ENCODE assay signal across 24 mouse cellular contexts in the genomic region with DNA sequence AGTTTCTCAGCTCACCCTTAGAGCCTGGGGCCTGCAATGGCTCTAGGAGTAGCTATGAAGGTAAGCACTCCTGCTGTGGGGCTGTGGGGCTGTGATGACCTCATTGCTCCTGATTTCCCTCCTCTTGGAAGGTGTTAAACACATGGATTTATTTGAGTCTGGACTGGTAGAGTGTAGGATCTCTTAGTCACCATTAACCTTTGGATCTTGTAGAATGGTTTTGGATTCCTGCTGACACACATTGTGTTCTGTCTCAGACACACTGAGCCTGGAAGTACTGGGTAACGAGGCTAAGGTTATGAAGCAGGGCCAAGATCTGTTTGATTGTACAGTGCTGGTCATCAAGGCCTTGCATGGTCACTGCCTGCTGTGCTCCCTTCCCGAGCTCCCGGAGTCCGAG. TPM values are rescaled to one million over a fixed set of nuclear protein-coding genes. Genes with fewer than 3 reads are reported as not detected.
"Had no signal": no experiment of that assay in that cellular context is flagged by ENCODE, and none has a peak within 500 bp of the region (broad histone marks: within the 10 kb centered on the region; RNA-seq: fewer than 3 reads in every experiment).

No protein-coding gene starts in this region.

- H3K9me3 ChIP-seq: midbrain, embryonic 10.5 days; midbrain, embryonic 12.5 days; neural tube, embryonic 13.5 days; neural tube, embryonic 15.5 days had no signal

- H3K9ac ChIP-seq: liver, embryonic 14.5 days; lung, embryonic 14.5 days; midbrain, embryonic 12.5 days; neural tube, embryonic 13.5 days; neural tube, embryonic 15.5 days had no signal

- H3K27me3 ChIP-seq: midbrain, embryonic 12.5 days; neural tube, embryonic 13.5 days; neural tube, embryonic 15.5 days had no signal

- H3K4me2 ChIP-seq: lung, embryonic 14.5 days; midbrain, embryonic 12.5 days; neural tube, embryonic 13.5 days; neural tube, embryonic 15.5 days had no signal

- H3K27ac ChIP-seq: liver, embryonic 14.5 days; midbrain, embryonic 10.5 days; midbrain, embryonic 12.5 days; neural tube, embryonic 13.5 days; neural tube, embryonic 15.5 days had no signal

- H3K4me1 ChIP-seq: midbrain, embryonic 10.5 days; midbrain, embryonic 12.5 days; neural tube, embryonic 13.5 days; neural tube, embryonic 15.5 days had no signal

- DNase-seq: lung, adult 18-20 months; lung, embryonic 14.5 days; midbrain, embryonic 14.5 days; retina, postnatal 1 day; right cerebral cortex, adult 18-20 months; thymus, adult 2 months; thymus, postnatal 25 days; thymus, postnatal 4 days had no signal

- H3K4me3 ChIP-seq: midbrain, embryonic 10.5 days; midbrain, embryonic 12.5 days; myocyte; neural tube, embryonic 13.5 days; neural tube, embryonic 15.5 days had no signal

- ATAC-seq: midbrain, embryonic 16.5 days had no signal

RNA-seq across cellular contexts. Expression of gene Ccdc36, which starts 49.0 kb away (rescaled TPM):
- total RNA-seq: megakaryocyte-erythroid progenitor cell, adult 5-6 weeks had no signal
- polyA plus RNA-seq: myocyte; spleen, adult 2 months had no signal

RNA-seq across cellular contexts. Expression of gene BC048562, which starts 57.0 kb away (rescaled TPM):
- total RNA-seq: megakaryocyte, adult 5-6 weeks; megakaryocyte-erythroid progenitor cell, adult 5-6 weeks had no signal
- polyA plus RNA-seq: liver, embryonic 14.5 days; liver, embryonic 16.5 days; lung, embryonic 14.5 days; lung, embryonic 16.5 days; midbrain, embryonic 10.5 days; midbrain, embryonic 12.5 days; midbrain, embryonic 14.5 days; midbrain, embryonic 16.5 days; myocyte; neural tube, embryonic 11.5 days; neural tube, embryonic 13.5 days; neural tube, embryonic 15.5 days; spleen, adult 2 months; stomach, embryonic 14.5 days; stomach, embryonic 16.5 days; thymus, adult 2 months; urinary bladder, adult 2 months had no signal
